Mouse (Mus musculus): ENCODE measurements around the gene Gcsam. TPM values are rescaled to one million over a fixed set of nuclear protein-coding genes. Genes with fewer than 3 reads are reported as not detected.

Gcsam gene
- total and polyA plus RNA-seq, 2 experiments from 2014 or later: not detected

- no peaks in the 10 kb centered on the region for H3K9me3 ChIP-seq (ENCODE audit: low read length)
- no peak overlapping the region for H3K4me3 ChIP-seq (ENCODE audit: low read depth, low read length)
- ATAC-seq (ENCODE audit: low FRiP score): no peak
- no peaks in the 10 kb centered on the region for H3K27me3 ChIP-seq (ENCODE audit: insufficient read depth, low read length)
- no peak for DNase-seq (ENCODE audit: low spot score)
- H3K27ac ChIP-seq (ENCODE audit: low read depth, low read length): no peak overlapping the region
- no peaks in the 10 kb centered on the region for H3K36me3 ChIP-seq (ENCODE audit: insufficient read depth, low read length)
- H3K9ac ChIP-seq (replicated peaks; ENCODE audit: low read length, poor library complexity, severe bottlenecking): no peak overlapping the region
- no peaks in the 10 kb centered on the region for H3K4me1 ChIP-seq (ENCODE audit: insufficient read depth, low read length)
- no peak for TF ChIP-seq CTCF (IDR thresholded peaks at IDR 0.05)
- H3K4me2 ChIP-seq (ENCODE audit: low read depth, low read length, poor library complexity, severe bottlenecking): no peak overlapping the region
Measured at GRCm38 (mm10) chr16:45662381-45662780, 52.2 kb downstream of the Gcsam start.

GRCm38 (mm10) chr16:45666136-45666535, 56.0 kb downstream of the Gcsam start:
- no peak for TF ChIP-seq CTCF (IDR thresholded peaks at IDR 0.05)
- Histone ChIP-seq H3K4me1 (ENCODE audit: insufficient read depth, low read length) (no peaks in the 10 kb centered on the region), H3K4me3 (ENCODE audit: low read depth, low read length) (no peak overlapping the region), H3K27ac (ENCODE audit: low read depth, low read length) (no peak overlapping the region), H3K9me3 (ENCODE audit: low read length) (no peaks in the 10 kb centered on the region), H3K27me3 (ENCODE audit: insufficient read depth, low read length) (no peaks in the 10 kb centered on the region), H3K36me3 (ENCODE audit: insufficient read depth, low read length) (no peaks in the 10 kb centered on the region), H3K4me2 (ENCODE audit: low read depth, low read length, poor library complexity, severe bottlenecking) (no peak overlapping the region), H3K9ac (replicated peaks; ENCODE audit: low read length, poor library complexity, severe bottlenecking) (no peak overlapping the region)
- DNase-seq (ENCODE audit: low spot score) (no peak), ATAC-seq (ENCODE audit: low FRiP score) (no peak)
- WGBS: 86% methylated on average over 2 of the region's 2 CpGs

- TF ChIP-seq CTCF (IDR thresholded peaks at IDR 0.05): no peak
- H3K27me3 ChIP-seq (ENCODE audit: insufficient read depth, low read length): no peaks in the 10 kb centered on the region
- H3K4me2 ChIP-seq (ENCODE audit: low read depth, low read length, poor library complexity, severe bottlenecking): no peak overlapping the region
- 73% methylated on average over 3 of the region's 3 CpGs for WGBS
- no peak overlapping the region for H3K9ac ChIP-seq (replicated peaks; ENCODE audit: low read length, poor library complexity, severe bottlenecking)
- no peak overlapping the region for H3K27ac ChIP-seq (ENCODE audit: low read depth, low read length)
- no peak overlapping the region for H3K4me3 ChIP-seq (ENCODE audit: low read depth, low read length)
- DNase-seq (ENCODE audit: low spot score) (no peak), ATAC-seq (ENCODE audit: low FRiP score) (no peak)
- no peaks in the 10 kb centered on the region for H3K4me1 ChIP-seq (ENCODE audit: insufficient read depth, low read length)
- no peaks in the 10 kb centered on the region for H3K9me3 ChIP-seq (ENCODE audit: low read length)
- H3K36me3 ChIP-seq (ENCODE audit: insufficient read depth, low read length): no peaks in the 10 kb centered on the region
Measured at GRCm38 (mm10) chr16:45668178-45668577, 58.0 kb downstream of the Gcsam start.

- ATAC-seq (ENCODE audit: low FRiP score): no peak
- WGBS: 69% methylated on average over 4 of the region's 4 CpGs
- no peak overlapping the region for H3K27ac ChIP-seq (ENCODE audit: low read depth, low read length)
Measured at GRCm38 (mm10) chr16:45670005-45670404, 59.8 kb downstream of the Gcsam start.

More at GRCm38 (mm10) chr16:45670005-45670404, 59.8 kb downstream of the Gcsam start:
- no peak for TF ChIP-seq CTCF (IDR thresholded peaks at IDR 0.05)
- H3K27me3 ChIP-seq (ENCODE audit: insufficient read depth, low read length): no peaks in the 10 kb centered on the region
- no peaks in the 10 kb centered on the region for H3K36me3 ChIP-seq (ENCODE audit: insufficient read depth, low read length)
- no peaks in the 10 kb centered on the region for H3K4me1 ChIP-seq (ENCODE audit: insufficient read depth, low read length)
- H3K4me3 ChIP-seq (ENCODE audit: low read depth, low read length): no peak overlapping the region
- no peaks in the 10 kb centered on the region for H3K9me3 ChIP-seq (ENCODE audit: low read length)
- H3K4me2 ChIP-seq (ENCODE audit: low read depth, low read length, poor library complexity, severe bottlenecking): no peak overlapping the region
- H3K9ac ChIP-seq (replicated peaks; ENCODE audit: low read length, poor library complexity, severe bottlenecking): no peak overlapping the region
- DNase-seq (ENCODE audit: low spot score): no peak

Other genes starting within 250 kb of the Gcsam start
- 272 and 340 TPM in 2 replicates for gene Cd200, start 201.3 kb upstream of the Gcsam start, total RNA-seq (2014; rRNA removed)
- gene Cd200, start 201.3 kb upstream of the Gcsam start, polyA plus RNA-seq (2015; fragmentation: Nextera tagmentation; extraction: Ambion mirVana): 503 and 514 TPM in 2 replicates
- gene Gm609, start 117.4 kb upstream of the Gcsam start, total RNA-seq (2014; rRNA removed): not detected in 2 replicates
- not detected in 2 replicates for gene Gm609, start 117.4 kb upstream of the Gcsam start, polyA plus RNA-seq (2015; fragmentation: Nextera tagmentation; extraction: Ambion mirVana)
- not detected in 2 replicates for gene Gm17783, start 78.3 kb upstream of the Gcsam start, total RNA-seq (2014; rRNA removed)
- not detected in 2 replicates for gene Gm17783, start 78.3 kb upstream of the Gcsam start, polyA plus RNA-seq (2015; fragmentation: Nextera tagmentation; extraction: Ambion mirVana)
- gene Slc9c1, start 75.1 kb upstream of the Gcsam start, total RNA-seq (2014; rRNA removed): not detected in 2 replicates
- gene Slc9c1, start 75.1 kb upstream of the Gcsam start, polyA plus RNA-seq (2015; fragmentation: Nextera tagmentation; extraction: Ambion mirVana): not detected in 2 replicates
- gene BC016579, start 43.7 kb downstream of the Gcsam start, total RNA-seq (2014; rRNA removed): not detected in 2 replicates
- not detected in 2 replicates for gene BC016579, start 43.7 kb downstream of the Gcsam start, polyA plus RNA-seq (2015; fragmentation: Nextera tagmentation; extraction: Ambion mirVana)
- gene Tmprss7, start 83.3 kb downstream of the Gcsam start, total RNA-seq (2014; rRNA removed): 1.2 and 1.4 TPM in 2 replicates
- gene Tmprss7, start 83.3 kb downstream of the Gcsam start, polyA plus RNA-seq (2015; fragmentation: Nextera tagmentation; extraction: Ambion mirVana): 0.92 and 1.6 TPM in 2 replicates
- gene Tagln3, start 114.2 kb downstream of the Gcsam start, total RNA-seq (2014; rRNA removed): 141 TPM in 2 replicates
- gene Tagln3, start 114.2 kb downstream of the Gcsam start, polyA plus RNA-seq (2015; fragmentation: Nextera tagmentation; extraction: Ambion mirVana): 221 and 222 TPM in 2 replicates
- 21.5 and 24.2 TPM in 2 replicates for gene Abhd10, start 132.6 kb downstream of the Gcsam start, total RNA-seq (2014; rRNA removed)
- gene Abhd10, start 132.6 kb downstream of the Gcsam start, polyA plus RNA-seq (2015; fragmentation: Nextera tagmentation; extraction: Ambion mirVana): 34.2 and 38.5 TPM in 2 replicates

All from midbrain, postnatal 0 days (tissue).